Mouse (Mus musculus) A20 (cell line): ENCODE measurements at regions not wholly inside any gene's neighbourhood (a gene's known extent, or its start where the extent isn't known, plus 50 kb on each side); places are given as distances from the start of the nearest gene placed in this dataset.
A peak's percentile ranks its signal among the peaks of the same experiment; 100 is the strongest.

ENCODE experiments used
- DNase-seq: peaks from one replicate; pipeline ENCODE4 v3.0.0-alpha.2; 2011; ENCODE audit warnings: low read depth, low spot score

GRCm38 (mm10) chr15:85634322-85635141, 52.3 kb upstream of the Wnt7b start:
- peak; percentile 99 for DNase-seq

- DNase-seq, result no peak
These were observed 53.2 kb upstream of the Wnt7b start for GRCm38 (mm10) chr15:85635425-85635824.

- DNase-seq, result no peak
These were observed 57.3 kb upstream of the Wnt7b start for GRCm38 (mm10) chr15:85639566-85639965.

GRCm38 (mm10) chr15:85641120-85642080, 59.1 kb upstream of the Wnt7b start:
- DNase-seq, result no peak

GRCm38 (mm10) chr15:85645396-85645795, 63.1 kb upstream of the Wnt7b start:
- no peak for DNase-seq

- no peak for DNase-seq
These were observed 63.8 kb upstream of the Wnt7b start for GRCm38 (mm10) chr15:85645971-85646638.

- no peak for DNase-seq
These were observed 64.5 kb upstream of the Wnt7b start for GRCm38 (mm10) chr15:85646639-85647277.

- no peak for DNase-seq
These were observed 65.3 kb upstream of the Wnt7b start for GRCm38 (mm10) chr15:85647593-85647992.

- DNase-seq, result no peak
These were observed 68.0 kb upstream of the Wnt7b start for GRCm38 (mm10) chr15:85650241-85650640.

GRCm38 (mm10) chr15:85651718-85652420, 69.6 kb upstream of the Wnt7b start:
- DNase-seq, result no peak

GRCm38 (mm10) chr15:85652431-85652830, 70.2 kb upstream of the Wnt7b start:
- DNase-seq, result no peak

GRCm38 (mm10) chr15:85652871-85653337, 70.6 kb upstream of the Wnt7b start:
- no peak for DNase-seq

GRCm38 (mm10) chr15:85653421-85654401, 71.4 kb upstream of the Wnt7b start:
- peak; percentile 50 for DNase-seq

- no peak for DNase-seq
These were observed 72.5 kb upstream of the Wnt7b start for GRCm38 (mm10) chr15:85654791-85655190.

GRCm38 (mm10) chr15:85655751-85656167, 73.5 kb upstream of the Wnt7b start:
- DNase-seq, result no peak

GRCm38 (mm10) chr15:85656852-85657251, 74.6 kb upstream of the Wnt7b start:
- DNase-seq, result no peak

- peak; percentile 66 for DNase-seq
These were observed 75.2 kb upstream of the Wnt7b start for GRCm38 (mm10) chr15:85657441-85657989.

GRCm38 (mm10) chr15:85658101-85658885, 76.0 kb upstream of the Wnt7b start:
- no peak for DNase-seq
